Mouse (Mus musculus): ENCODE measurements around the gene H2-DMb2.

- 0 out of 2 replicates have a peak, but pooled peaks have one; percentile 27 for TF ChIP-seq POLR2A (IDR thresholded peaks at IDR 0.05; ENCODE audit: control insufficient read depth, extremely low read depth, insufficient read depth, low read length, poor library complexity)
- TF ChIP-seq CTCF (IDR thresholded peaks at IDR 0.05; ENCODE audit: borderline replicate concordance, control insufficient read depth, extremely low read depth, insufficient read depth, low read length, poor library complexity): peak; percentile 100
Observed at GRCm38 (mm10) chr17:34135297-34136224, 7.5 kb upstream of the H2-DMb2 start.

Data from thymus, adult 2 months (tissue).